In genomic region chr6:30340231-30340873, GRCm38 (mm10) we compare ENCODE assay signal across 17 mouse cellular contexts. TPM values are rescaled to one million over a fixed set of nuclear protein-coding genes. Genes with fewer than 3 reads are reported as not detected.
A peak's percentile ranks its signal among the peaks of the same experiment; 100 is the strongest.
DNase-seq lines count a peak whose midpoint lies in the region; ATAC-seq and TF ChIP-seq lines count a peak whose summit lies in the region.
"Had no signal": no experiment of that assay in that cellular context is flagged by ENCODE, and none has a peak within 500 bp of the region (broad histone marks: within the 10 kb centered on the region; RNA-seq: fewer than 3 reads in every experiment).

No protein-coding gene starts in this region.

- no peak; the same call in 1 of the 2 replicates for ATAC-seq in embryonic facial prominence, embryonic 14.5 days (ENCODE audit: low read depth)
- 0 out of 2 replicates have a peak, but pooled peaks have one; percentile 54 for ATAC-seq in heart, embryonic 15.5 days (replicated peaks; ENCODE audit: insufficient number of reproducible peaks, insufficient read depth, low FRiP score, low read depth)
- ATAC-seq: forebrain, embryonic 13.5 days; midbrain, embryonic 16.5 days had no signal

- DNase-seq in embryonic facial prominence, embryonic 14.5 days (ENCODE audit: low spot score) = peak; percentile 9
- no peak for DNase-seq in embryonic facial prominence, embryonic 10.5 days (ENCODE audit: low spot score)
- no peak for DNase-seq in heart, postnatal 36 days
- peak; percentile 39 to 47 for DNase-seq in thymus, postnatal 10 days (ENCODE audit: low spot score in 2 of 2)
- DNase-seq in frontal cortex, adult 2 months (ENCODE audit: extremely low spot score in 1 of 2, low spot score in 1 of 2) = no peak
- DNase-seq in MN1 (ENCODE audit: low spot score) = no peak
- DNase-seq: cerebellum, adult 2 months; kidney, adult 8-10 months; kidney, postnatal 36 days; right cerebral cortex, postnatal 25 days had no signal

- H3K9ac ChIP-seq in embryonic facial prominence, embryonic 14.5 days (ENCODE audit: low read depth, low read length) = no peak overlapping the region
- H3K9ac ChIP-seq in heart, embryonic 15.5 days = no peak overlapping the region
- H3K9ac ChIP-seq: forebrain, embryonic 13.5 days; hindbrain, embryonic 12.5 days; lung, embryonic 15.5 days; neural tube, embryonic 13.5 days had no signal

- intact Hi-C loops in heart, postnatal 36 days (cut with DNase I) = no loop called here

- H3K9me3 ChIP-seq in embryonic facial prominence, embryonic 14.5 days (ENCODE audit: control insufficient read depth, low read length) = no peaks in the 10 kb centered on the region
- no peaks in the 10 kb centered on the region for H3K9me3 ChIP-seq in embryonic facial prominence, embryonic 10.5 days
- no peaks in the 10 kb centered on the region for H3K9me3 ChIP-seq in heart, embryonic 15.5 days (replicated peaks)
- H3K9me3 ChIP-seq: forebrain, embryonic 13.5 days; hindbrain, embryonic 12.5 days; lung, embryonic 15.5 days; neural tube, embryonic 13.5 days had no signal

- WGBS in embryonic facial prominence, embryonic 14.5 days = 76% methylated on average over 3 of the region's 4 CpGs
- WGBS in embryonic facial prominence, embryonic 10.5 days = 89% methylated on average over 4 of the region's 4 CpGs
- WGBS in heart, embryonic 15.5 days = 37% methylated on average over 4 of the region's 4 CpGs
- 57% methylated on average over 4 of the region's 4 CpGs for WGBS in bone marrow, adult 2 months

- no peaks in the 10 kb centered on the region for H3K36me3 ChIP-seq in embryonic facial prominence, embryonic 14.5 days (ENCODE audit: control insufficient read depth, insufficient read depth, low read length)
- H3K36me3 ChIP-seq in embryonic facial prominence, embryonic 10.5 days (replicated peaks) = no peaks in the 10 kb centered on the region
- H3K36me3 ChIP-seq in heart, embryonic 15.5 days = no peaks in the 10 kb centered on the region
- H3K36me3 ChIP-seq: hindbrain, embryonic 12.5 days; lung, embryonic 15.5 days; neural tube, embryonic 13.5 days had no signal

- no peak for TF ChIP-seq CTCF in bone marrow, adult 2 months (IDR thresholded peaks at IDR 0.05; ENCODE audit: control insufficient read depth, insufficient read depth, low read length)

- no peak overlapping the region for H3K27ac ChIP-seq in embryonic facial prominence, embryonic 14.5 days (replicated peaks; ENCODE audit: low read depth, low read length)
- H3K27ac ChIP-seq in embryonic facial prominence, embryonic 10.5 days (replicated peaks) = no peak overlapping the region
- H3K27ac ChIP-seq in heart, embryonic 15.5 days = peak overlapping the region; percentile 75
- peak overlapping the region; percentile 41; the same call in 1 of the 2 replicates for H3K27ac ChIP-seq in bone marrow, adult 2 months (ENCODE audit: control insufficient read depth, insufficient read depth, low read depth, low read length, poor library complexity)
- H3K27ac ChIP-seq: forebrain, embryonic 13.5 days; hindbrain, embryonic 12.5 days; lung, embryonic 15.5 days; neural tube, embryonic 13.5 days had no signal

- H3K4me1 ChIP-seq in embryonic facial prominence, embryonic 14.5 days (ENCODE audit: control insufficient read depth, insufficient read depth, low read length) = 0 out of 2 replicates have a peak, but pooled peaks cover 3% of the 10 kb centered on the region
- H3K4me1 ChIP-seq in embryonic facial prominence, embryonic 10.5 days = no peaks in the 10 kb centered on the region
- peaks cover 21% of the 10 kb centered on the region for H3K4me1 ChIP-seq in heart, embryonic 15.5 days (replicated peaks)
- H3K4me1 ChIP-seq in bone marrow, adult 2 months (ENCODE audit: control insufficient read depth, insufficient read depth, low read length) = no peaks in the 10 kb centered on the region; the same call in 1 of the 2 replicates
- H3K4me1 ChIP-seq: forebrain, embryonic 13.5 days; hindbrain, embryonic 12.5 days; neural tube, embryonic 13.5 days had no signal

- TF ChIP-seq POLR2A in bone marrow, adult 2 months (IDR thresholded peaks at IDR 0.05; ENCODE audit: borderline replicate concordance, control insufficient read depth, low read depth, low read length) = no peak

- no peaks in the 10 kb centered on the region for H3K27me3 ChIP-seq in embryonic facial prominence, embryonic 14.5 days (replicated peaks; ENCODE audit: control insufficient read depth, insufficient read depth, low read length)
- H3K27me3 ChIP-seq in embryonic facial prominence, embryonic 10.5 days (replicated peaks; ENCODE audit: low read depth, poor library complexity, severe bottlenecking) = no peaks in the 10 kb centered on the region
- H3K27me3 ChIP-seq in heart, embryonic 15.5 days = no peaks in the 10 kb centered on the region
- H3K27me3 ChIP-seq: forebrain, embryonic 13.5 days; hindbrain, embryonic 12.5 days; lung, embryonic 15.5 days; neural tube, embryonic 13.5 days had no signal

- H3K4me3 ChIP-seq in embryonic facial prominence, embryonic 14.5 days (ENCODE audit: low read depth, low read length) = no peak overlapping the region
- no peak overlapping the region for H3K4me3 ChIP-seq in embryonic facial prominence, embryonic 10.5 days
- H3K4me3 ChIP-seq in heart, embryonic 15.5 days = no peak overlapping the region
- H3K4me3 ChIP-seq in bone marrow, adult 2 months (replicated peaks; ENCODE audit: control insufficient read depth, low read depth, low read length) = no peak overlapping the region
- H3K4me3 ChIP-seq: forebrain, embryonic 13.5 days; hindbrain, embryonic 12.5 days; lung, embryonic 15.5 days; neural tube, embryonic 13.5 days had no signal

- H3K4me2 ChIP-seq in embryonic facial prominence, embryonic 14.5 days (ENCODE audit: low read depth, low read length) = no peak overlapping the region
- H3K4me2 ChIP-seq in heart, embryonic 15.5 days = no peak overlapping the region
- H3K4me2 ChIP-seq: forebrain, embryonic 13.5 days; hindbrain, embryonic 12.5 days; lung, embryonic 15.5 days; neural tube, embryonic 13.5 days had no signal

RNA-seq across cellular contexts. Expression of gene Ube2h, which starts 36.0 kb away (rescaled TPM):
- 51.5 and 53.1 TPM in 2 replicates for polyA plus RNA-seq in embryonic facial prominence, embryonic 14.5 days (2014; fragmentation: Nextera tagmentation; extraction: Ambion mirVana)
- polyA plus RNA-seq in embryonic facial prominence, embryonic 10.5 days (2016; fragmentation: Nextera tagmentation; extraction: Ambion mirVana) = 34.0 and 35.4 TPM in 2 replicates
- polyA plus RNA-seq in heart, embryonic 15.5 days (2015; fragmentation: Nextera tagmentation; extraction: Ambion mirVana) = 40.9 and 46.3 TPM in 2 replicates
- total RNA-seq in heart, postnatal 36 days (2021) = 10 to 100 TPM; 70.9 to 74.9 TPM
- polyA plus RNA-seq in bone marrow, adult 2 months (2011; ENCODE audit: insufficient read depth, insufficient read length, low replicate concordance, missing spikeins) = 35.1 and 44.9 TPM in 2 replicates
- 78.2 and 80.0 TPM in 2 replicates for polyA plus RNA-seq in frontal cortex, adult 2 months (2012; rRNA removed)

RNA-seq across cellular contexts. Expression of gene Zc3hc1, which starts 50.5 kb away (rescaled TPM):
- polyA plus RNA-seq in embryonic facial prominence, embryonic 14.5 days (2014; fragmentation: Nextera tagmentation; extraction: Ambion mirVana) = 52.8 and 60.5 TPM in 2 replicates
- 84.6 and 90.8 TPM in 2 replicates for polyA plus RNA-seq in embryonic facial prominence, embryonic 10.5 days (2016; fragmentation: Nextera tagmentation; extraction: Ambion mirVana)
- polyA plus RNA-seq in heart, embryonic 15.5 days (2015; fragmentation: Nextera tagmentation; extraction: Ambion mirVana) = 36.1 and 42.4 TPM in 2 replicates
- total RNA-seq in heart, postnatal 36 days (2021) = 10 to 100 TPM; 14.7 to 14.8 TPM
- polyA plus RNA-seq in bone marrow, adult 2 months (2011; ENCODE audit: insufficient read depth, insufficient read length, low replicate concordance, missing spikeins) = 9.1 and 17.1 TPM in 2 replicates
- polyA plus RNA-seq in frontal cortex, adult 2 months (2012; rRNA removed) = 24.4 and 25.4 TPM in 2 replicates

Comparison
In these comparisons a context has a peak if more than half of its experiments do, and no peak if none do; other contexts are left out.
1. DNase-seq: peak in embryonic facial prominence, embryonic 14.5 days (single experiment) and thymus, postnatal 10 days (2 of 2); none in embryonic facial prominence, embryonic 10.5 days (single experiment), heart, postnatal 36 days (0 of 2), frontal cortex, adult 2 months (0 of 2) and MN1 (single experiment).
2. H3K27ac ChIP-seq: peak in heart, embryonic 15.5 days (single experiment) and bone marrow, adult 2 months (single experiment); none in embryonic facial prominence, embryonic 14.5 days (single experiment) and embryonic facial prominence, embryonic 10.5 days (single experiment).